Mouse (Mus musculus) megakaryocyte, embryonic 14.5 days (primary cell): ENCODE results near the gene Slc22a14.

Experiments
- FLI1 ChIP-seq: IDR thresholded peaks from 2 replicates; pipeline ENCODE4 v1.6.1; 2012; ENCODE audit warnings: low read length, inconsistent platforms, mixed read lengths
- GATA1 ChIP-seq: IDR thresholded peaks from 3 replicates; pipeline ENCODE4 v1.6.1; 2012; ENCODE audit warnings: mixed read lengths, low read length, inconsistent platforms, borderline replicate concordance

GRCm38 (mm10) chr9:119290791-119291190 lies 74.6 kb downstream of the Slc22a14 start:
- TF ChIP-seq GATA1 (no peak), FLI1 (no peak)
